Mouse (Mus musculus): Measurements from ENCODE around the gene Gm21974. TPM values are rescaled to one million over a fixed set of nuclear protein-coding genes. Genes with fewer than 3 reads are reported as not detected.
"Not testable (repeated sequence)": the region's sequence is repeated elsewhere in the genome, so short reads cannot be mapped to it uniquely, and the experiment has no call there.

The Gm21974 gene
- not detected in 2 replicates for polyA plus RNA-seq (2015; fragmentation: Nextera tagmentation; extraction: Ambion mirVana)

DNA sequence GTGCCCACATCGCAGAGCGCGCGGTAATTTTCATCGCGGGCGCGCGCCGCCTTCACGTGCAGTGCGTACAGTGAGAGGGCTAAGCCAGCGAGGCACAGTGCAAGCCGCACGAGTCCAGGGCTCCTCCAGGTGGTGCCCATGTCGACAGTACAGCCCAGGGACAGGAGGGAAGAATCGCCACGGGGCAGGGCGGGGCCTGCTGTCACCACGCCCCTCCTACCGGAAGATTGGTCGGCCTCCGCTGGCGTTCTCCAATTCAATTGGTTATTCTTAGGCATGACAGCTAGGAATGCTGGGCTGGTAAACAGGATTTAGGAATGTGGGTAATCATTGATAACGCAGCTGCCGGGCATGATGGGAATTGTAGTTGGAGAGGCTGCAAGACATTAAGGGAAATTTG lies at the start of gene Gm21974, which contains the start of gene Vkorc1:
TSS of gene Gm21974 (minus strand) at position 13 of the 400 bp plus-strand sequence.
TSS of gene Vkorc1 (minus strand) at position 176 of the 400 bp plus-strand sequence.
- Histone ChIP-seq H3K4me2 (peak within 1 kb of the TSS; percentile 87), H3K4me1 (replicated peaks) (peaks cover 11% of the 10 kb centered on the region), H3K27me3 (no peaks in the 10 kb centered on the region), H3K9me3 (no peaks in the 10 kb centered on the region), H3K9ac (peak within 1 kb of the TSS; percentile 68), H3K27ac (replicated peaks) (peak within 1 kb of the TSS; percentile 83), H3K4me3 (peak within 1 kb of the TSS; percentile 82), H3K36me3 (peaks cover 10% of the 10 kb centered on the region)
- WGBS, result 0% methylated on average over 26 of the region's 26 CpGs
- peak; percentile 98 for ATAC-seq (ENCODE audit: low FRiP score, low read depth)

DNA sequence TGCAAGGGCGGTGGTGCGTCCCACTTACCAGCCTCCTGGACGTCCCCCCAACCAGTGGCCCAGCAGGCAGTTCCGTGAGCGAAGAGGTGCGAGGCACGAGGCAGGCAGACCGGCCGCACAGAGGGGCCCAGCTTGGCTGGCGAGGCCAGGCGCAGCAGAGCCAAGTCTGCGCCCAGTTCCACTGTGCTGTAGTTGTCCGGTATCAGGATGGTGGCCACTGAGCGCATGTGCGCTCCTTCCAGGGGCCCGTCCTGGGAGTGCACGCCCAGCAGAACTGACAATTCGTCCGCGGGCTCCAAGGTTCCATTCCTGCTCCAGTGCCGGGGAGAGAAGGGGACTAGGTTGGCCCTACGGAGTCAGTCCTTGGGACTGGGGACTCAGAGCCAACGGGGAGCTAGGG lies 49.4 kb upstream of the Gm21974 start:
- H3K4me1 ChIP-seq (replicated peaks), result no peaks in the 10 kb centered on the region
- ATAC-seq (ENCODE audit: low FRiP score, low read depth), result no peak
- H3K4me3 ChIP-seq, result no peak overlapping the region
- WGBS, result 11% methylated on average over 23 of the region's 23 CpGs
- H3K27ac ChIP-seq (replicated peaks), result no peak overlapping the region
- no peak overlapping the region for H3K4me2 ChIP-seq
- H3K27me3 ChIP-seq, result peaks cover 24% of the 10 kb centered on the region; the same call in 1 of the 2 replicates
- H3K36me3 ChIP-seq, result no peaks in the 10 kb centered on the region
- H3K9ac ChIP-seq, result no peak overlapping the region
- H3K9me3 ChIP-seq, result no peaks in the 10 kb centered on the region

DNA sequence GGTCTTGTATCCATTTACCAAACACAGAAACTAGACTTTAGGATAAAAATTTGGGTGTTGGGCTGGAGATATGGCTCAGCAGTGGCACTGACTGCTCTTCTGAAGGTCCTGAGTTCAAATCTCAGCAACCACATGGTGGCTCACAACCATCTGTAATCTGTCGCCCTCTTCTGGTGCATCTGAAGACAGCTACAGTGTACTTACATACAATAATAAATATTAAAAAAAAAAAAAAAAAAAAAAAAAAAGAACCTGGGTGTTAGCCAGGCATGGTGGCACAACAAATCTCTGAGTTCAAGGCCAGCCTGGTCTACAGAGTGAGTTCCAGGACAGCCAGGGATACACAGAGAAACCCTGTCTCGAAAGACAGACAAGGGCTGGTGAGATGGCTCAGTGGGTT lies 46.8 kb upstream of the Gm21974 start:
- H3K9ac ChIP-seq; H3K27ac ChIP-seq (replicated peaks); H3K4me3 ChIP-seq; ATAC-seq (ENCODE audit: low FRiP score, low read depth); H3K9me3 ChIP-seq; H3K36me3 ChIP-seq; H3K4me1 ChIP-seq (replicated peaks); H3K4me2 ChIP-seq: not testable (repeated sequence)
- WGBS, result 48% methylated on average over 2 of the region's 2 CpGs
- H3K27me3 ChIP-seq, result peaks cover 24% of the 10 kb centered on the region; the same call in 1 of the 2 replicates

DNA sequence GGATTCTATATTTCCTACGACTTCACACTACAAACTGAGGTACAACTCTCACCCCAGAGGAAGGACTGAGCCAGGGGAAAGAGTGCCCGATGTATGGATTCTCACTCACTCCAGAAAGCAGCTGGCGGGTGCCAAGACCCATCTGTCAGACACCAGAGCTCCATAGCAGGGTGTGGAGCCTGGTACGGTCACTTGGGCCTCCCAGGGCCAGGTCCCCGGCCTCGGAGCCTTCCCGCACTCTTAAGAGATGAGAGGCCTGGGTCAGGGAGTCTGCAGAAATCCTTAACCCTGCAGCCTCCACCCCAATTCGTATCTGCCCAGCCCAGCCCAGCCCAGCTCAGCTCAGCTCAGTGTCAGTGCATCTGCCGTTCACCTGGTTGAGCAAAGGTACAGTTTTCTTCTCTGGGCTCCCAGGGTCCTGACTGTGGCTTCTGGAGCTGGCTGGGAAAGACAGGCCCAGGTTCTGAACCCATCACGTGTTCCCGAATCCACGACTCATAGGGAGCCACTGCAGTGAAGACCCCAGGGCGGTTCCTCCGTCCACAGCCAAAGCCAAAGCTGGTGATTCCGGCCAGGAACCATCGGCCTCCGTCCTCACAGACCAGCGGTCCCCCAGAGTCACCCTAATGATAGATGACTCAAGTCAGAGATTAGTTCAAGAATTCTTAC lies 41.1 kb upstream of the Gm21974 start:
- peak; percentile 9; the same call in 1 of the 2 replicates for ATAC-seq (ENCODE audit: low FRiP score, low read depth)
- 60% methylated on average over 18 of the region's 18 CpGs for WGBS
- peak overlapping the region; percentile 78 for H3K4me2 ChIP-seq
- H3K4me1 ChIP-seq (replicated peaks), result peaks cover 20% of the 10 kb centered on the region
- peak overlapping the region; percentile 91 for H3K27ac ChIP-seq (replicated peaks)
- peak overlapping the region; percentile 91 for H3K4me3 ChIP-seq
- peak overlapping the region; percentile 81 for H3K9ac ChIP-seq
- no peaks in the 10 kb centered on the region for H3K36me3 ChIP-seq
- H3K9me3 ChIP-seq, result no peaks in the 10 kb centered on the region
- H3K27me3 ChIP-seq, result no peaks in the 10 kb centered on the region

DNA sequence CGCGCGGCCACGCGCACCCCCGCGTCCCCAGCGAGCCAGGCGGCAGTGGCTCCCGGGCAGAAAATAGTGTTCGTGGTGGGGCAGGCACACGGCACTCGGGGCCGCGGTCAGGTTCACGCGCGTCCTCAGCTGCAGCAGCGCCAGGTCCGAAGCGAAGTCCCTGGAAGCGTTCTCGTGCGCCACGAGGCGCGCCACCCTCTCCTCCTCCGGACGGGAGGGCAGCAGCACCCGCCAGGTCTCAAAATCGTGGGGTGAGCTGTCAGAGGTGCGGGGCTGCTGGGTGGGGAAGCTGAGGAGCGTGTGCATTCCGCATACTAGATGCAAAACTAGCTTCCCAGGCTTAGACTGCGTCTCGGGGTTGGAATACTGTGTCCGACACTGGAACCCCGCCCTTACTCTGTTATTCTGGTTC lies 40.5 kb upstream of the Gm21974 start:
- H3K9me3 ChIP-seq, result no peaks in the 10 kb centered on the region
- no peaks in the 10 kb centered on the region for H3K36me3 ChIP-seq
- peak overlapping the region; percentile 91 for H3K4me3 ChIP-seq
- under 1% methylated on average over 38 of the region's 38 CpGs for WGBS
- peak; percentile 83 for ATAC-seq (ENCODE audit: low FRiP score, low read depth)
- peak overlapping the region; percentile 81 for H3K9ac ChIP-seq
- H3K4me2 ChIP-seq, result peak overlapping the region; percentile 78
- peak overlapping the region; percentile 91 for H3K27ac ChIP-seq (replicated peaks)
- H3K4me1 ChIP-seq (replicated peaks), result peaks cover 20% of the 10 kb centered on the region
- H3K27me3 ChIP-seq, result peaks cover 2% of the 10 kb centered on the region; the same call in 1 of the 2 replicates

DNA sequence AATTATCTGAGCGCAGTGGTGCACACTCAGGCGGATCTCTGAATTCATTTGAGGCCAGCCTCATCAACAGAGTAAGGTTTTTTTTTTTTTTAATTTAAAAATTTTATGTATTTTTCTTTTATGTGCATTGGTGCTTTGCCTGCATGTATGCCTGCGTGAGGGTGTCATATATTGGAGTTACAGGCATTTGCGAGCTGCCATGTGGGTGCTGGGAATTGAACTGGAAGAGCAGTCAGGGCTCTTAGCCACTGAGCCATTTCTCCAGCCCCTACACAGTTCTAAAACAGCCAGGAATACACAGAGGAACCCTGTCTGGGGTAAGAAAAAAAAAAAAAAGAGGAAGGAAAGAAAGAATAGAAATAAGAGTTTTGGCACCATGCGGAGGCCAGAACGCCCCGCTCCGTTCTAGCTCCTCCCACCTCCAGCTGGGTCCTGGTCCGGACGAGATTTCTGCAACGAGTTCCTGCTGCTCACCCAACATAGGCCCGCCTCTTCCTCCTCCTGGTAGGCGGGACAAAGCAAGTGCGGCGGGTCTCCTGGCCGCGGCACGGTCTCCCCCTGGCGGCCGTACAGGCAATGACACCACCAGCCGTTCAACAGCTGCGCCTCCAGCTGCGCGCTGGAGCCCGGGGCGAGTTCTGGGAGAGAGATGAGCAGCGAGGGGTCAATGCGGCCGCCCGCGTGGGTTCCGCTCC lies 39.9 kb upstream of the Gm21974 start:
- Histone ChIP-seq H3K27ac (replicated peaks) (peak overlapping the region; percentile 91), H3K4me3 (peak overlapping the region; percentile 91), H3K4me1 (replicated peaks) (peaks cover 20% of the 10 kb centered on the region), H3K4me2 (peak overlapping the region; percentile 78), H3K27me3 (peaks cover 2% of the 10 kb centered on the region; the same call in 1 of the 2 replicates), H3K36me3 (no peaks in the 10 kb centered on the region), H3K9me3 (no peaks in the 10 kb centered on the region), H3K9ac (peak overlapping the region; percentile 81)
- peak; percentile 96 for ATAC-seq (ENCODE audit: low FRiP score, low read depth)
- 6% methylated on average over 32 of the region's 32 CpGs for WGBS

DNA sequence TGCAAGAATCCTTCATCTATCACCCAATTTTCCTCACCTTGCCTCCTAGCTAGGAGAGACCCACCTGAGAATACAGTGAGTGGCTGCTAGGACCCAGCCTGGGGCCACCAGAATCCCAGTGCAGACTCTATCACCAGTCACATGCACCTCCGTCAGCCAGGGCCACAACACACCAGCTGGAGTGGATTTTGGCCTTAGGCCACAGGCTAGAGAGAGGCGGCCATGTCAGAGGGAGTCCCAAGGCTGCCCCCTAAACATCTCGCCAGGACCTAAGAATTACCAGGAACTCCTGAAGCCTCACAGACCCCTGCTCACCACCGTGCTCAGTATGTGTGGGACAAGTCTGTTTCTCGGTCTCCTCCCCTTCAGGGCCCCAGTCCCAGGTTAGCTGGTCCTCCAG lies 38.8 kb upstream of the Gm21974 start:
- no peak overlapping the region for H3K4me2 ChIP-seq
- 89% methylated on average over 5 of the region's 5 CpGs for WGBS

DNA sequence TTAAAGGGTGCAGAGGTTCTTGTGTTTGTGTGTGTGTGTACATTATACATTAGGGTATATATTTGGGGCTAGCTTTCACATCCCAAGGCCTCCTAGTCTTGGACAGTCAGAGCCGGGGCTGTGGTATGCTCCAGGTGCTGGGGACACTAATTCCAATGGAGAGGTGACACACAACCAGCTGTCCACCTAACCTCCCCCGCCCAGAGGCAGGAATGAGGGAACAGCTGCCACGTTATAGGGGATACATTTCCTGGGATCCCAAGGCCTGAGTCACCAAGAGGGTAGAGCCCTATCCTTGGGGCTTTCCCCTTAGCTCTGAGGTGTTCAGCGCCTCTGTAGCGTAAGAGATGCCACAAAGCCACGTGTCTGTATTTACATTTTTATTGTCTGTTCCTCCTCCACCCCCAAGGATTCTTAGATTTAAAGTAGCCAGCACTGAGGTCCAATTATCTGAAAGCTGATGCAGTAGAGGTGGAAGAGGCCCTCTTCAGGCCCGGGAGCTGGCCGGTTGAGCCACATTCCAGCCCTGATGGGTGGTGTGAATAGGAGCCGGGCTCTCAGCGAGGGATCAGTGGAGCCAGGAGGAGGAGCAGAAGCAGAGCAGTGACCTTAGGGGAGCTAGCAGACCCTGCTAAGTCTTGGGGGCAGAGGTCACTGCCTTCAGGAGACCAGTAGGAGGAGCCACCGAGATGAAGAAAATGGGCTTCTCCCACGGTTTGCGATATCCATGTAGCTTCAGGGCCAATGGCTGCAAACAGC lies 37.2 kb upstream of the Gm21974 start:
- peaks cover 20% of the 10 kb centered on the region for H3K4me1 ChIP-seq (replicated peaks)
- no peak for ATAC-seq (ENCODE audit: low FRiP score, low read depth)
- H3K36me3 ChIP-seq, result no peaks in the 10 kb centered on the region
- peaks cover 15% of the 10 kb centered on the region for H3K27me3 ChIP-seq
- no peak overlapping the region for H3K4me3 ChIP-seq
- WGBS, result 20% methylated on average over 13 of the region's 13 CpGs
- no peaks in the 10 kb centered on the region for H3K9me3 ChIP-seq
- no peak overlapping the region for H3K27ac ChIP-seq (replicated peaks)
- no peak overlapping the region for H3K9ac ChIP-seq
- no peak overlapping the region for H3K4me2 ChIP-seq

More for the DNA sequence above, 38.8 kb upstream of the Gm21974 start:
- peaks cover 10% of the 10 kb centered on the region; the same call in 1 of the 2 replicates for H3K27me3 ChIP-seq
- no peaks in the 10 kb centered on the region for H3K9me3 ChIP-seq
- H3K9ac ChIP-seq, result no peak overlapping the region
- no peak for ATAC-seq (ENCODE audit: low FRiP score, low read depth)
- H3K36me3 ChIP-seq, result no peaks in the 10 kb centered on the region
- H3K4me1 ChIP-seq (replicated peaks), result peaks cover 20% of the 10 kb centered on the region
- H3K4me3 ChIP-seq, result no peak overlapping the region
- H3K27ac ChIP-seq (replicated peaks), result no peak overlapping the region

DNA sequence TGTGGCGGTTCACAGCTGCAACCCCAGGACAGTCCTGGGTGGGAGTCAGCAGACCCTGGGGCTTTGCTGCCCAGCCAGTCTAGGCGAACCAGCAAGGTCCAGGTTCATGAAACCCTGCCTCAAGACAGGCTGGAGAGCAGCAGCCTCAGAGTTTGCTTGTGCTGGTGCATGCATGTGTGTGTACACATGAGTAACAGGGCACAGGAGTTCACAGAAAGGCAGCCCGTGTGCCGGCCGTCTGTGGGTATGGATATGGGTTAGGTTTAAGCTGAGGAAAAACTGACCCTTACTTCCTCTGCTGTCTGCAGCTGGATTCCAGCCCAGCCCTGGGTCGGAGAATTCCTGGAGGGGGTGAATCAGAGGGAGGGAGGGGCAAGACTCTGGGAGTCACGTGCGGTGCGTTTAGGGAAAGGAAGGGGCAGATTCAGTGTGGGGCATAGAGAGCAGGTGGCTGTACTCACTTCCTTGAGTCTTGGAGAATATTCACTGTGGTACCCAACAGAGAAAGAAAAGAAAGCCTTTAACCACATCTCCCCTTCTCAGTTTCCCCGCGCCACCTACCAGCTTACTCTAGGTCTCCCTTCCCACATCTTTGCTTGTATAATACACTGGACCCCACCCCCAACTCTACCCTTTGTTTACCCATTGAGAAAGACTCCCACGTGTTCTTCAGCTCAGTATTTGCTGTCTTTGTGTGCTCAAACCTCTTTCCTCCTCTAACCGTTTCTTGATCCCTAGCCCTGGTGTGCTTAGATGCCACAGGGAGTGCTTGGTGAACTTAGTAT lies 36.3 kb upstream of the Gm21974 start:
- 42% methylated on average over 13 of the region's 13 CpGs for WGBS
- ATAC-seq (ENCODE audit: low FRiP score, low read depth), result no peak
- H3K9ac ChIP-seq, result no peak overlapping the region
- H3K4me2 ChIP-seq, result no peak overlapping the region
- H3K27me3 ChIP-seq, result peaks cover 15% of the 10 kb centered on the region
- no peak overlapping the region for H3K4me3 ChIP-seq
- H3K9me3 ChIP-seq, result no peaks in the 10 kb centered on the region
- H3K4me1 ChIP-seq (replicated peaks), result peaks cover 19% of the 10 kb centered on the region
- H3K36me3 ChIP-seq, result no peaks in the 10 kb centered on the region
- no peak overlapping the region for H3K27ac ChIP-seq (replicated peaks)

DNA sequence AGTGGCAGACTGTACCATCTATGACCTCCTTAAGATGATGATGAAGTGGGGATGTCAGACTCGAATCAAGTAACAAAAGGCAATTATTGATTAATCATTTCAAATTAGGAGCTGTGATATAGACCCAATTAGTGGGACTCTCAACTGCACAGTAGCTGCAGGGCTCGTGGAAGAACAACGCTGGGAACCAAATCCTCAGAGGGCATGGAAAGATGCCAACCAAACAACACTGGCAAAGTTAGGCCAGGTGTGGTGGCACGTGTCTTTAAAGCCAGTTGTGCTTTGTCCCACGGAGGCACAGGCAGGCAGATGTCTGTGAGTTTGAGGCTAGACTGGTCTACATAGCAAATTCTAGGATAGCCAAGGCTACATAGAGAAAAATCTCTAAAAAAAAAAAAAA lies 35.4 kb upstream of the Gm21974 start:
- WGBS, result 75% methylated on average over 5 of the region's 5 CpGs

DNA sequence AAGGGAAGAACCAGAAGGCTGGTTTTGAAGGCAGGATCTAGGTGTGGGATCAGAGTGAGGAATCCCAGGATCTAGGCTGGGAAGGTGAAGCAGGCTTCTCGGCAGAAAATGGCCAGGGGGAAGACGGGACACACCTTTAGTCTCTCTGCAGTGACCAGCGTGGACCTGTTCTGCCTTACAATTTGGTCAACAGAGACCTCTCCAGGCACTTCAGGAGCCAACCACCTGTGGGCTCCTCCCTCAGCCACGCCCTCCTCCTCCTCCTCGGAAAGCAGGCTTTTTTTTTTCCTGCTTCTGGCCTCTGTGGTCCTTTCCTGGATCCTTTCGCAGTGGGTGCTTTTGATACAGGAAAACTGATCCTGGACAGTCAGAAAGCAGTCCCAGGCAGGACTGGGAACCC lies 34.7 kb upstream of the Gm21974 start, which contains the start of gene Prss8:
TSS of gene Prss8 (minus strand) at position 182 of the 400 bp plus-strand sequence.
- H3K4me2 ChIP-seq, result no peak within 1 kb of the TSS
- H3K27ac ChIP-seq (replicated peaks), result no peak within 1 kb of the TSS
- WGBS, result 7% methylated on average over 6 of the region's 6 CpGs
- H3K9ac ChIP-seq, result no peak within 1 kb of the TSS
- H3K9me3 ChIP-seq, result no peaks in the 10 kb centered on the region
- H3K4me1 ChIP-seq (replicated peaks), result peaks cover 11% of the 10 kb centered on the region
- no peak within 1 kb of the TSS for H3K4me3 ChIP-seq
- H3K27me3 ChIP-seq, result peaks cover 15% of the 10 kb centered on the region
- peaks cover 7% of the 10 kb centered on the region for H3K36me3 ChIP-seq
- ATAC-seq (ENCODE audit: low FRiP score, low read depth), result no peak

More for the DNA sequence above, 35.4 kb upstream of the Gm21974 start:
- H3K9me3 ChIP-seq, result no peaks in the 10 kb centered on the region
- no peak overlapping the region for H3K27ac ChIP-seq (replicated peaks)
- peaks cover 2% of the 10 kb centered on the region; the same call in 1 of the 2 replicates for H3K36me3 ChIP-seq
- H3K4me2 ChIP-seq, result no peak overlapping the region
- no peak for ATAC-seq (ENCODE audit: low FRiP score, low read depth)
- no peak overlapping the region for H3K4me3 ChIP-seq
- no peak overlapping the region for H3K9ac ChIP-seq
- H3K27me3 ChIP-seq, result peaks cover 15% of the 10 kb centered on the region
- peaks cover 13% of the 10 kb centered on the region for H3K4me1 ChIP-seq (replicated peaks)
